Mouse (Mus musculus) v-Abl transformed pro-B cells (cell line): Measurements from ENCODE around the gene Wdr74.

ENCODE experiments used
- in situ Hi-C, 2 experiments: fragments of 400-800 bp; cut with MboI; formaldehyde crosslinking; loops; one replicate each; pipeline ENCODE4 v1.15.1; 2025; ENCODE audit not compliant: unreplicated experiment in 2 of 2

The Wdr74 gene

DNA sequence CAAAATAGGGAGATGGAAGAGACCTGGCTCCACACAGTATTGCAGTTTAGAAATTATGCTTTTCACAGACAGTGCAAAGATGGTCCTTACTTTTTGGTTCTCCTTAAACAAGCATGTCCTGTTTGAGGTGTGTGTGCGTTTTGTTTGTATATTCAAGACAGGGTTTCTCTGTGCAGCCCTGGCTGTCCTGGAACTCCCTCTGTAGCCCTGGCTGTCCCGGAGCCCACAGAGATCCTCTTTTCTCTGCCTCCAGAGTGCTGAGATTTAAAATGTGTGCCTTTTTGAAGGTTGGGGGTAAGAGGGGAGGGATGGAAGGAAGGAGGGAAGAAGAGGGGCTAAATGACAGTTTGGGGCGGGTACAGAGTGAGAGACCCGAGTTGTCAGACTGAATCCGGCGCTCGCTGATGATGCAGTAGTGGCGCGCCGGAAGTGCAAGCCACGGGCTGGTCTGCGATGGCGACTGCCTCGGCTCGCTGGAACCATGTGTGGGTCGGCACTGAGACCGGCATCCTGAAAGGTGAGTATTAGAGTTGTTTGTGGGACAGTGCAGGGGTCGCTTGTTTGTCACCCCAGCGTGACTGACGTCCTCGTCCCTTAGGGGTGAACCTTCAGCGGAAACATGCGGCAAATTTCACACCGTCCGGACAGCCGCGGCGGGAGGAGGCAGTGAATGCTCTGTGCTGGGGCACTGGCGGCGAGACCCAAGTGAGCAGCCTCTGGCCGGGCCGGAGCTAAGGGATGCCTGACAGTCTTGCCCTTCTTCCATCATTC is at the start of gene Wdr74:
Wdr74 (plus strand) TSS at position 439 of the 771 bp plus-strand sequence.
- in situ Hi-C loops = loop anchor here in 1 of 2 experiments (25.0 kb wide), 1 partner anchor 202 kb away; the partner anchor contains the start of genes Eml3, Mta2 and Rom1

DNA sequence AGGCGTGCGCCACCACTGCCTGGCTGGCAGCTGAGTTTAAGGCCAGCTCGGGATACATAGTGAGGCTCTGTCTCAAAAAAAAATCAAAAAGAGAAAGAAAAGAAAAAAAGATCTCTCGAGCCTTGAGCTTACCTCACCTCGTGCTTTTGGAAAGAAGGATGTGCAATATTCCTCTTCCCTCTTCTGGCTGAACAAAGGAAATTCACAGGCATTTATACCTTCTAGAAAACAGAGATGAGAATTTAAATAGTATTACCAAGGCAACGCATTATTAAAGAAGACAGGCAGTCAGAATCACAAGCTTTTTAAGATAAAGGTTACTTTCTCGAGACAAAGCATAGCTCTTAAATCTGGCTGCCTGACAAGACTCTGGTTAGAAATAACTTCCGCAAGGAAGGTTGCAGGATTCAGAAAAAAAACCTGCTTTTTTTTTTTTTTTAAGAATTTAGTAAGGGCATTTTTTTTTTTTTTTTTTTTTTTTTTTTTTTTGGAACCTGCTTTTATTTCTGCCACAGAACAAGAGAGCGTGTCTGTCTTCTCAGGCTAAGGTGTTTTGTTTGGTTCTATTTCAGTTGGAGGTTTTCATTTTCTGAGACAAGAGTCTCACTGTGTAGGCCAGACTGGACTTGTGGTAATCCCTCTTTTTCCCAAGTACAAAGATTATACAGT is 43.6 kb upstream of the Wdr74 start:
- in situ Hi-C loops = loop anchor here (25.0 kb wide), 3 partner anchors 955 to 1170 kb away; partner anchors contain the start of gene Scgb2a2 (in 1 of the 2)

DNA sequence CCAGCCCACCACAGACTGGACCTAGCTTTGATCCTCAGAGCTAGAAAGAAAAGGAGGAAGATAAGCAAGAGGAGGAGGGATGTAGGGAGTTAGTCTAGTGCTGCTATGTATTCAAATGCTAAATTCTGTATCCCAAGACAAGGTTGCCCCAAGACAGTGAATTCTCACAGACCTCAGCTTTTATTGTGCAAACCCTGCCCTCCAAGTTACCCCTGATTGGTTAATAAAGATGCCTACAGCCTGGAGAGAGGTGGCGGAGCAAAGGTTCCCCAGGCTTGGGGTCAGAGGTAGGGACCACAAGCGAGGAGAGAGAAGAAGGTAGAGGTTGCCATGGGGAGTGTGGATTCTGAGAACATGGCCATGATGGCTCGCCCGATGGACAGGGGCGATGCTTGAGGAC is 42.9 kb upstream of the Wdr74 start:
- in situ Hi-C loops = loop anchor here (25.0 kb wide), 3 partner anchors 955 to 1170 kb away; partner anchors contain the start of gene Scgb2a2 (in 1 of the 2)

DNA sequence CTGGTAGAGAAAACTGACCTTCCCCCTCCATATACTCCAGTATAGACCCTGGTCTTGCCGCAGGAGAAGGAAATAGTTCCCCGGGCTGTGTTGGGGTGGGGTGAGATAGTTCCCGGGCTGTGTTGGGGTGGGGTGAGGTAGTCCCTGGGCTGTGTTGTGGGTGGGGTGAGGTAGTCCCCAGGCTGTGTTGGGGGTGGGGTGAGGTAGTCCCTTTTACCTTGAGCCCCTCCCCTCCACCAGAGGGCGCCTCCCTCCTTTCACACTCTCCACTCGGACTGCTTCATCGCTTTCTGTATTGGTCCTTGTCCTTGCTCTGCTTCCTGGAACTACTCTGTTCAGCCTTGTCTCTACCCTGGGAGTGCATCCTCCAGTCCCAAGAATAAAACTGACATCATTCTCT is 40.3 kb upstream of the Wdr74 start:
- in situ Hi-C loops = loop anchor here (25.0 kb wide), 3 partner anchors 958 to 1167 kb away; partner anchors contain the start of gene Scgb2a2 (in 1 of the 2)

DNA sequence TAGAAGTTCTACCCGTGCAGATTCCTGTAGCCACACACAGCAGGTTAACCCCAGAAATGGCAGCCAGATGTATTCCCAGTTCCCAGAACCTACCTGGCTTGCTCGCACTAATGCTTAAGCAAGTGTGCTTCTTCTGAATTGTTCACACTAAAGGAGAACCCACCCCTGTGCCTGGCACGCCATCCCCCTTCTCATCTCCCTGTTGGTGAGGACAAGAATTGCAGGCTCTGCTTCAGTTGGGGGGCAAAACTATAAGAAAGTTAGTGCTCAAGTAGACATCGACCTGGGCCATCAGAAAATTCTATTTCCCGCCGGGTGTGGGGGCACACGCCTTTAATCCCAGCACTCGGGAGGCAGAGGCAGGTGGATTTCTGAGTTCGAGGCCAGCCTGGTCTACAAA is 36.0 kb upstream of the Wdr74 start:
- in situ Hi-C loops = loop anchor here (25.0 kb wide), 4 partner anchors 962 to 1513 kb away; partner anchors contain the start of genes Fen1 (in 1 of the 2), Scgb2a2 (in 1 of the 2) and Tmem258 (in 1 of the 2)

DNA sequence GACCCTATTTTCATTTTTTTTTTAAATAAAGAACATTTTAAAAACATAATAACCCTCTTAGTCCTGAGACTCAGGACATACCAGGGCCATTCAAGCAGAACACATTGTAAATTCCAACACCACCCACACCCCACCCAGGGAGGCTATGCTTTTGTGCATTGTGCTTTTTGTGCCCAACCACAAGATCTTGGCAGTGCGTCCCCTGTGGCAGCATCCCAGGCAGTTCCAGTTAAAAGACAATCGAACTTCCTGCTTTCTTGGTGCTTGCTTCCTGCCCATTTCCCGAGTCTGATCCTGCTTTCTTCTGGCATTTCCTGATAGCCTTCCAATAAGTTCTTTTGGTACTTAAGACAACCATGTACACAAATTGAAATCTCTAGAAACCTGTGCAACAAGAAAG is 33.2 kb upstream of the Wdr74 start:
- in situ Hi-C loops = loop anchor here in 1 of 2 experiments (25.0 kb wide), 1 partner anchor 1510 kb away; the partner anchor contains the start of genes Fen1 and Tmem258

DNA sequence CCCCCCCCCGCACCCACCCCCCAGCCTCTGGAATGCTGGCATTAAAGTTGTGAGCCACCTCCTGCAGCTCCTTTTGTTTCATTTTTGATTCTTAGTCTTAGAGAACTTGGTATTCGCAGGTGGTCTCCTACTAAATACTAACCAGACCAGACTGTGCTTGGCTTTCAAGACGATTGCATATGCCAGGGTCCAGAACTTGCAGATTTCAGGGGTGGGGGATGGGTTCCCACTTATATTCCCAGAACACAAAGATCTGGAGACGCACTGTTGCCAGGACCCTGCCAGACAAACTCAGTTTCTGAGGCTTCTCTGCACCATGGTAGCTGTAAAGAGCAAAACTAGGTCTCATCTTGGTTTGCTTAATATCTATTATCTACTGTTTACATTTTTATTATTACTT is 32.1 kb upstream of the Wdr74 start:
- in situ Hi-C loops = loop anchor here in 1 of 2 experiments (25.0 kb wide), 1 partner anchor 1509 kb away; the partner anchor contains the start of genes Fen1 and Tmem258

DNA sequence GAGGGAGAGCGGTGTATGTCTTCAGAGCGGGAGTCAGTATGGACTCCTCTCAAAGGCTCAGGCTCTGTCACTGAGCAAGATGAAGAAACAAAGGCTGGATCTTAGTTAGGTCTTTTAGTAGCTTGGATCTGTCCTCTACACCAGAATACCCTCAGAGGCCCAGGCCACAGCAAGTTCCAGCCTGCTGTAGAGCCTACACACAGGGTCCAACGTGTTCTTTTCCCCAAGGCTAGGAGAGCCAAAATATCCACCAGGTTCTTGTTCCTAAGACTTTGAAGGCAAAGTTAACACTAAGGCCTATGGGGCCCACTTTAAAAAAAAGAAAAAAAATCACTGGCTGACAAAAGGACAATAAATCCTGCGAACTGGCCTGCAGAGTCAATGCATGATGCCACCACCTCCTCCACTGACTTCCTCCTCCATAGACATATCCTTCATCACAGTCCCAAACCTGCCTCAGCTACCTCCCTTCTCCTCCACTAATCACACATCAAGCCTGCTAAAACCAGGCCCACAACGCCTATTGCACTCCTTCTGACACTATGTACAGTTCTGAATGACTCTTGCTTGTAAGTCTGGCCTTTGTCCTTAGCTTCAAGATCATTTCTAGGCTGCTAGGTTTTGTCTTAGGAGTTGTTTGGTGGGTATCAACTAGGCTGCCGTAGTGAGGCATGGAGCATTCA is 30.5 kb upstream of the Wdr74 start:
- in situ Hi-C loops = loop anchor here in 1 of 2 experiments (25.0 kb wide), 1 partner anchor 1507 kb away; the partner anchor contains the start of genes Fen1 and Tmem258

DNA sequence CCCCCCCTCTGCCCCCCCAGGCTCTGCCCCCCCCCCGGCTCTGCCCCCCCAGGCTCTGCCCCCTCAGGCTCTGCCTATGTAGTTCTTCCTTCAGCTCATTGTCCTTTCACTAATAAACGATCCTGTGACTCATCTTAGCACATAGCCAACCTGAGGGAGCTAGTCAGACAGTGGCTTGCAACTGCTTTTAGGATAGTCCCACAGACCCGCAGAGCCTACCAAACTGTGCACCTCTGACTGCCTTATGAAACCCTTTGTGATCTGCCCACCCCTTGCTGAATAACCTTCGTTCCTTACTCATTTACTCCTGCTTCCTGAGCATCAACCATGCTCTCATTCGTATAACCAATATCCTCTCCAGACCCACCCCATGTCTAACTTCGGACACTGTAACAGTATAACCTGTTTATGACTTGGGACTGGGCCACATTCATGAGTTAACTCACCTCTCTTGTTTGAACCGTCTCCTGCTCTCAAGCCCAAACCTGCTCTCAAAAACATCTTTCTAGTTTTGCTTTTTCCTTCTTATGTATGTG is 29.4 kb upstream of the Wdr74 start:
- in situ Hi-C loops = loop anchor here in 1 of 2 experiments (25.0 kb wide), 1 partner anchor 1506 kb away; the partner anchor contains the start of genes Fen1 and Tmem258

DNA sequence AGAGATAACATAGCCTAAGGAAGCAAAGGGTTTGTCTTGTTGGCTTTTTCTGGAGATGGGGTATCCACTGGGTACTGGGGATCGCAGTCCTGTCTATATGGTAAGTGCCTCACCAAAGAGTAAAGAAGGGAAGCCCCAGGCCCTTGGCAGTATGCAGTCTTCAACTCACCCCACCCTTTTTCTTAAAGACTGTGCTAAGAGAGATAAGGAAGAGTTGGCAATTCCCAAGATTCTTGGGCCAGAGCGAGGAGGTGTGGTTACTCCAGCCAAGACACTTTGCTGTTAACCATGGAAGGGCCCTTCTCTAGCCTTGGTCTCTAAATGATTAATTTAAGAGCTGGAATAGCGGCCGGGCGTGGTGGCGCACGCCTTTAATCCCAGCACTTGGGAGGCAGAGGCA is 28.7 kb upstream of the Wdr74 start:
- in situ Hi-C loops = loop anchor here in 1 of 2 experiments (25.0 kb wide), 1 partner anchor 1505 kb away; the partner anchor contains the start of genes Fen1 and Tmem258

DNA sequence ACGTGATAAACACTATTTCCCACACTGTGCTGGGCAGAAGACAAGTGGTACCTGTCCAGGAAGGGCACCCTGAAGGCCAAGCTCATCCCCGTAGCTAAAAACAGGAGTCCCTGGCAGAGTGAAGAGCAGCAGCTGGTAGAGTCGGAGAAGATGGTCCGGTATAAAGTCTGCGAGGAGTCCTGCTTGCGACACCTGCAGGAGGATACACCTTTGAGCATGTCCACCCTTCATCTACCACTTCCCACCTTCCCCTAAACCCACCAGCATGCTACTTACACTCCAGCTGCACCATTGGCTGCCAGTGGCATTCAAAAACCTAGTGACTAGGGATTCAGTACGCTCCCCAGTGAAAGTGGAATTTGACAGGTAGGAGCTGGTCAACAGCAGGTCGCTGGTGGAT is 26.7 kb upstream of the Wdr74 start:
- in situ Hi-C loops = loop anchor here in 1 of 2 experiments (25.0 kb wide), 1 partner anchor 1503 kb away; the partner anchor contains the start of genes Fen1 and Tmem258

DNA sequence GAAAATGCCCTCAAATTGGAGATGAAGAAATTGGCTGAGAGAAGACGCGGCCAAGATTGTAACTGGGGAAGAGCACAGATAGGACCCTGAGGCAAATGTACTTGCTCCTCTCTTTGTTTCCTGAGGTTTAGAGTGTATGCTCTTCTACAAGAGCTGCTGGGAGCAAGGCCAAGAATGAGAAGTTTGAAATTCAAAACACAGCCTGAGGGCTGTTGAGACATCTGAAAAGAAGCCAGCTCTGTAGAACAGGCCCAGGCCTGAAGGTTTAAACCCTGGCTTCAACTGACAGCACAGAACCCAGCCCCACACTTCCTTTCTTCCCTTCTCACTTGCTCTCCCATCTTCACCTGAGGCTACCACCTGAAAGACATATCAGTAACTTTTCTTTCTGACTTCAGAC is 25.6 kb upstream of the Wdr74 start:
- in situ Hi-C loops = loop anchor here (10.0 to 25.0 kb wide), 3 partner anchors 115 to 1502 kb away; partner anchors contain the start of genes AC129217.1 (in 1 of the 2), Fen1 (in 1 of the 2), Hnrnpul2 (in 1 of the 2) and Tmem258 (in 1 of the 2)

DNA sequence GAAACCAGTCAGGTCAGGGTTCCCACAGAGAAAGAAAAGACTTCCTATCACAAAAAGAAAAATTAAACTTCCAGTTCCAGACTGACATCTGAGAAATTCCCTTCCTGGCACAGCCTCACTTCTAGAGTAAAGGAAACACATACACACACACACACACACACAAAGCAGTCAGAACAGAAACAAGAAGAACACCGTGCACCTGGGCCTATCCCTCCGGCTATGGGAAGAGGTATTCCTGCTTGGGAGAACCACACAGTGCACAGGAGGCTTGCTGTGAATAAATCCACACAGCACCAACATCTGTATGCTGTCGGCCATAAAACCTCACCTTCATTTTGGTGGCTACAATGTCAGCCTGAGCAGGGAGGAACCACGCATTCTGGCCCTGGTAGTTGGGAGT is 24.1 kb upstream of the Wdr74 start:
- in situ Hi-C loops = loop anchor here (10.0 to 25.0 kb wide), 3 partner anchors 113 to 1501 kb away; partner anchors contain the start of genes AC129217.1 (in 1 of the 2), Fen1 (in 1 of the 2), Hnrnpul2 (in 1 of the 2) and Tmem258 (in 1 of the 2)

DNA sequence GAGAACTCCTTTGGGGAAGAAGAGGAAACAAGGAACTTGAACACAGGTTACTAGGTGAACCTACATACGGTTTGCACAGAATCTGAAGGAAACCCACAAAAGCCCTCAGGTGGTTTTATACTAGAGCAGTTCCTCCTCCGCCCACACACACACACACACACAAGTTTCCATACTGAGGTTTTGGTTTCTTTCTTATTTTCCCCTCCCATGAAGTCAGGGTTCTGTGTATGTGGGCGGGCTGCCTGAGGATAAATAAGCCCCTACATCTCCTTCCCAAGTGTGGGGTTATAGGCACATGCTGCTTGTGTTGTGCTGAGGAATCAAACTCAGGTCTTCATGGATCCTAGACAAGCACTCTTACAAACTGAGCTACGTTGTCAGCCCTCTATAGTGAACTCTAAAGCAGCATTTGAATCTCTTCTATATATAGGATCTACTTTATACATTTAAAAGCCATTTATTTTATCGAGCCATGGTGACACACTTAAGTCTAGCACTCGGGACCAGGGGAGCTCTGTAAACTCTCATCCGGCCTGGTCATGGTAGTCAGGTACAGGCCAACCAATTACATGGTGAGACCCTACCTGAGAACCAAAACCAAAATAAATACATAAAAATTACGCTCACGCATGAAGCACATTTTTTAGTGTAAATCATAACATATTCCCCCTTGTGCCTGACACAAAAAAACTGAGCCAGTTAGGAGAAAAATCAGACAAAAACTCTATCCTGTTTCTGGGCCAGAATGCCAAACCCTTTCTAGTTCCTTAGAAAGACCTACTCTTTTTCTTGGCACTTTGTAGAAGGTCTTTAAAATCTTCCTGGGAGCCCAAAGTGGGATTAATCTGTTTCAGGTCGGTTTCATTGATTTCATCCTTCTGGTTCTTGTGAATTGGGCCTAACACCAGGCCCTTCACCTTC is 23.4 kb upstream of the Wdr74 start:
- in situ Hi-C loops = loop anchor here (10.0 to 25.0 kb wide), 3 partner anchors 113 to 1500 kb away; partner anchors contain the start of genes AC129217.1 (in 1 of the 2), Fen1 (in 1 of the 2), Hnrnpul2 (in 1 of the 2) and Tmem258 (in 1 of the 2)

DNA sequence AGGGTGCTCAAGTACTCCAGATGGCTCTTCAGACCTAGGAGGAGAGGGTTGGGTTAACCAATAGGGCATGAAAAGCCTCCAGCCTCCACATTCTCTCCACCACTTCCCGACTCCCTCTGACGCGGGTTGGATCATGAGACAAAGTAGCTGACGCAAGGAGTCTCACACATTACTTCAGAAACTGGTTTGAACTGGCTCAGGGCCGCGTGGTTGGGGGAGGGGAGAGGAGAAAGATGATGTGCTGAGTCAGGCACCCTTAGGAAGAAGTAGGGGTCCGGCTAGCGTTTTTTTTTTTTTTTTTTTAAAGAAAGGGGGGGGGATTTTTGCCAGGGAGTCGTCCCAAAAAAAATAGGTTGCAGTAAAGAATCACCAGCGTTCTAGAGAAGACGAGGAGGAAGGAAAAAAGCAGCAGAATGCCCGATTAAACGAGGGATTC is 22.7 kb upstream of the Wdr74 start:
- in situ Hi-C loops = loop anchor here (10.0 to 25.0 kb wide), 3 partner anchors 112 to 1499 kb away; partner anchors contain the start of genes AC129217.1 (in 1 of the 2), Fen1 (in 1 of the 2), Hnrnpul2 (in 1 of the 2) and Tmem258 (in 1 of the 2)

DNA sequence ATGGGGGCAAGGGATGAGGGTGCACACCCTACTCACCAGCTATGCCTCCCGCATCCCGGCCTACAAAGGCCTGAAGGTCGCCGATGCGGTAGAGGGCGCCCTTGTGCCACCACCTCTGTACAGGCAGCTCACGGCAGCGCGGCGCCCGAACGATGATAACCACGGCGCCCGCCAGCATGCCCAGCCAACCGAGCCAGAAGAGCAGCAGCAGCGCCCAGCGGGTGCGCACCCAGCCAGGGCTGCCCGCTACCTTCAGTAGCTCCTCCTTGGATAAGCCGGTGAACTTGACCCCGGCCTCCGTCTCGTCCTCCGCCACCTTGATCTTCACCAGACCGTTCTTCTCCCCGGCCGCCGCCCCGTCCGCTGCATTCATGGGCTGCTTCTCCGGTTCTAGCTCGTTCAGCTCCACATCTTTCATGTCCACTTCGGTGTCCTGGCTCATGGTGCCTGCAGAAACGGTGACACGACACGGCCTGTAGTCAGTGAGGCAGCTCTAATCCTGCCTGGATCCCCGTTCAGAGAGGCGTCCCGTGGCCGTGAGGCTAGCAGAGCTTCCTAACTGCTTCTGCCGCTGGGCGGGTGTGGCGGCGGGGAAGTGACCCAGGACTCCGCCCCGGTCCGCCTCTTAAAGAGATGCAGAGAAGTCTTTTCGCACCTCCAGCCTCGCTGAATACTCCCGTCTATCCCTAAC is 22.2 kb upstream of the Wdr74 start:
- in situ Hi-C loops = loop anchor here (10.0 to 25.0 kb wide), 3 partner anchors 111 to 1499 kb away; partner anchors contain the start of genes AC129217.1 (in 1 of the 2), Fen1 (in 1 of the 2), Hnrnpul2 (in 1 of the 2) and Tmem258 (in 1 of the 2)

DNA sequence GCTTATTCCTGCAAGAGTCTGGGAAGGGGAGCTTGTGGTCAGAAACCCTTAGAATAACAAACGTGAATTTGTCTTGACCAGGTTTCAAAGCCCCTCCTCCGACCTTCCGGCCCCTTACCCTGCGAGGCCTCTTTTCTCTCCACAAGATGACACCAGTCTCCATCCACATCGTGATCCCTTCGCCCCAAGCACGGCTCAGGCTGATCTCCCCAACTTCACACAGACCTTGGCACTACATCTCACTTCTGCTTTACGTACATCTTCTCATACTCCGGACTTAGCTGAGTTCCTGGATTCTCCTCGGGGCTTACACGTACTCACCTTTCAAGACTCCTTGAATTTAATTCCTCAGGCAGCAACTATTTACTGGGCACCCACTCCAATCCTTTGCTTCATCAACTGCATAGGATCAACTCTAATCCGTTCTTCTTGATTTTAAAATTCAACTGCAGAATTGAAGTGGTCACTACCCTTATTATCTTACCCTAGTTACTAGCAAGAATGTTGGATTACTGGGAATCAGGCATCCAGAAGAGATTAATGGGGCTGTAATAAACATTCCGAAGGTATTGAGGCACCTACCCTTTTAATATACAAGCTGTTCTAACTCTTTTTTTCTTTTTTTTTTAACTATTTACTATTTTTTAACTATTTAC is 21.5 kb upstream of the Wdr74 start:
- in situ Hi-C loops = loop anchor here (10.0 to 25.0 kb wide), 3 partner anchors 111 to 1498 kb away; partner anchors contain the start of genes AC129217.1 (in 1 of the 2), Fen1 (in 1 of the 2), Hnrnpul2 (in 1 of the 2) and Tmem258 (in 1 of the 2)
